Comparison of ENCODE assay signal across 8 mouse cellular contexts in genomic region chr3:153675073-153675472, GRCm38 (mm10). TPM values are rescaled to one million over a fixed set of nuclear protein-coding genes. Genes with fewer than 3 reads are reported as not detected.
A peak's percentile ranks its signal among the peaks of the same experiment; 100 is the strongest.
DNase-seq lines count a peak whose midpoint lies in the region; TF ChIP-seq lines count a peak whose summit lies in the region.
"Had no signal": no experiment of that assay in that cellular context is flagged by ENCODE, and none has a peak within 500 bp of the region (broad histone marks: within the 10 kb centered on the region; RNA-seq: fewer than 3 reads in every experiment).

No protein-coding gene starts in this region.

- DNase-seq in layer of hippocampus, adult 2 months (ENCODE audit: low spot score in 2 of 2) = no peak
- no peak for DNase-seq in layer of hippocampus, adult 9-11 months
- DNase-seq in embryo, embryonic 10.5 days (ENCODE audit: low spot score) = peak; percentile 80
- peak; percentile 19 to 53 for DNase-seq in heart, postnatal 10 days
- DNase-seq in lung, adult 18-20 months = peak; percentile 12 to 15
- DNase-seq in retina, embryonic 14.5 days (ENCODE audit: low spot score) = peak; percentile 55
- DNase-seq in urinary bladder, adult 18-20 months (ENCODE audit: low spot score in 2 of 2) = no peak

- TF ChIP-seq CTCF in layer of hippocampus, adult 2 months (conservative IDR thresholded peaks at IDR 0.05) = peak; percentile 64

- intact Hi-C loops in heart, postnatal 10 days (cut with DNase I) = no loop called here

- no peak overlapping the region for H3K4me3 ChIP-seq in layer of hippocampus, adult 2 months
- H3K4me3 ChIP-seq: myocyte had no signal

- H3K27ac ChIP-seq in layer of hippocampus, adult 2 months = no peak overlapping the region

RNA-seq across cellular contexts. Expression of gene St6galnac3, which starts 49.9 kb away (rescaled TPM):
- 10 to 100 TPM; 25.9 to 27.4 TPM for total RNA-seq in layer of hippocampus, adult 2 months (2021)
- total RNA-seq in heart, postnatal 10 days (2021) = 10 to 100 TPM in 1 of 2 experiments, 1 to 10 TPM in 1; 8.5 to 14.8 TPM

Comparison
In these comparisons a context has a peak if more than half of its experiments do, and no peak if none do; other contexts are left out.
1. DNase-seq: peak in embryo, embryonic 10.5 days (single experiment), heart, postnatal 10 days (2 of 2), lung, adult 18-20 months (2 of 2) and retina, embryonic 14.5 days (single experiment); none in layer of hippocampus, adult 2 months (0 of 2), layer of hippocampus, adult 9-11 months (single experiment) and urinary bladder, adult 18-20 months (0 of 2).